ENCODE assay signal across 12 mouse cellular contexts in the genomic region with DNA sequence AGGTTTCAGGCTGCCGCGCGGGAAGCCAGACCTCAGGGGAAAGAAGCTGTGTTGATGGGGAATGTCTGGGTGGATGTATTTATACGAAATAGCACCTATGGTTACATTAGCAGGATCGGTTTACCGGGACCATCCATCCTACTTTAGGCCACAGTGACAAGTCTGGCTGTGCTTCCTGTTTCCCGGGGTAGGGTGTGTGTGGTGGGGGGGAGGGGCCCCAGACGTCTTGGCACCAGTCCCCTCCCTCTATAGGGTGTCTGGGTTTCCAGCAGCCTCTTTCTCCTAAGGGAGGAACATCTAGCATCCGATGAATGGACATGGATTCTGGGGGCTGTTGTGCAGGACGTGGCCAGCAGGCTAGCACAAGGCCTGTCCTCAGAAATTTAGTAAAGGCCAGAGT. TPM values are rescaled to one million over a fixed set of nuclear protein-coding genes. Genes with fewer than 3 reads are reported as not detected.
A peak's percentile ranks its signal among the peaks of the same experiment; 100 is the strongest.
DNase-seq lines count a peak whose midpoint lies in the region; ATAC-seq and TF ChIP-seq lines count a peak whose summit lies in the region.
"Had no signal": no experiment of that assay in that cellular context is flagged by ENCODE, and none has a peak within 500 bp of the region (broad histone marks: within the 10 kb centered on the region; RNA-seq: fewer than 3 reads in every experiment).

No protein-coding gene starts in this region.

- H3K9ac ChIP-seq in kidney, embryonic 16.5 days (replicated peaks; ENCODE audit: low read length): no peak overlapping the region
- H3K9ac ChIP-seq in limb, embryonic 14.5 days (ENCODE audit: low read depth, low read length, severe bottlenecking): 0 out of 2 replicates have a peak overlapping the region, but pooled peaks have one; percentile 12
- no peak overlapping the region for H3K9ac ChIP-seq in forebrain, embryonic 11.5 days (ENCODE audit: low read length)

- no peaks in the 10 kb centered on the region for H3K9me3 ChIP-seq in kidney, embryonic 16.5 days (ENCODE audit: low read length)
- no peaks in the 10 kb centered on the region for H3K9me3 ChIP-seq in limb, embryonic 14.5 days (ENCODE audit: control insufficient read depth, low read length)
- H3K9me3 ChIP-seq in forebrain, embryonic 11.5 days (ENCODE audit: control insufficient read depth, low read length): no peaks in the 10 kb centered on the region

- H3K4me3 ChIP-seq in kidney, embryonic 16.5 days (ENCODE audit: low read length): no peak overlapping the region
- no peak overlapping the region for H3K4me3 ChIP-seq in kidney, adult 2 months (ENCODE audit: insufficient read depth, low read depth, low read length)
- H3K4me3 ChIP-seq in limb, embryonic 14.5 days (replicated peaks; ENCODE audit: low read length): no peak overlapping the region
- no peak overlapping the region for H3K4me3 ChIP-seq in forebrain, embryonic 11.5 days (ENCODE audit: low read depth, low read length)

- DNase-seq in kidney, adult 2 months: no peak
- DNase-seq in MN1 (ENCODE audit: low spot score): peak; percentile 33
- peak; percentile 35 for DNase-seq in embryo, embryonic 9.5 days (ENCODE audit: extremely low spot score)
- no peak for DNase-seq in limb, embryonic 14.5 days (ENCODE audit: low spot score)
- DNase-seq in forebrain, embryonic 11.5 days (ENCODE audit: low spot score): no peak
- no peak for DNase-seq in layer of hippocampus, adult 9-11 months
- DNase-seq: adrenal gland, postnatal 10 days; thymus, postnatal 25 days had no signal

- no peak for TF ChIP-seq CTCF in kidney, adult 2 months (conservative IDR thresholded peaks at IDR 0.05; ENCODE audit: insufficient read depth, insufficient read length, low read depth, low read length)

- no peak for TF ChIP-seq POLR2A in kidney, adult 2 months (IDR thresholded peaks at IDR 0.05; ENCODE audit: low read depth, low read length)
- TF ChIP-seq POLR2A in limb, embryonic 14.5 days (IDR thresholded peaks at IDR 0.05; ENCODE audit: borderline replicate concordance, extremely low read depth, insufficient read depth, insufficient read length): no peak

- no peaks in the 10 kb centered on the region for H3K27me3 ChIP-seq in kidney, embryonic 16.5 days (ENCODE audit: insufficient read depth, low read length)
- H3K27me3 ChIP-seq in kidney, adult 2 months (replicated peaks; ENCODE audit: control insufficient read depth, insufficient read depth, low read length): no peaks in the 10 kb centered on the region
- H3K27me3 ChIP-seq in limb, embryonic 14.5 days (ENCODE audit: control insufficient read depth, insufficient read depth, low read length): no peaks in the 10 kb centered on the region
- no peaks in the 10 kb centered on the region; the same call in 1 of the 2 replicates for H3K27me3 ChIP-seq in forebrain, embryonic 11.5 days (ENCODE audit: control insufficient read depth, insufficient read depth, low read length)
- H3K27me3 ChIP-seq: Patski had no signal

- ATAC-seq in kidney, embryonic 16.5 days (ENCODE audit: low FRiP score, low TSS enrichment): 0 out of 2 replicates have a peak, but pooled peaks have one; percentile 35
- no peak for ATAC-seq in limb, embryonic 14.5 days (ENCODE audit: low FRiP score, low read depth)
- no peak for ATAC-seq in forebrain, embryonic 11.5 days (replicated peaks; ENCODE audit: low FRiP score)
- ATAC-seq: CD4-positive, CD25-positive, alpha-beta regulatory T cell, adult 4 months; hindbrain, embryonic 16.5 days; Patski had no signal

- WGBS in kidney, embryonic 16.5 days: 8% methylated on average over 10 of the region's 10 CpGs
- WGBS in kidney, adult 2 months: 34% methylated on average over 10 of the region's 10 CpGs
- WGBS in limb, embryonic 14.5 days: 10% methylated on average over 10 of the region's 10 CpGs
- WGBS in forebrain, embryonic 11.5 days: 46% methylated on average over 10 of the region's 10 CpGs

- peak overlapping the region; percentile 26; the same call in 1 of the 2 replicates for H3K4me2 ChIP-seq in kidney, embryonic 16.5 days (replicated peaks; ENCODE audit: low read depth, low read length)
- 0 out of 2 replicates have a peak overlapping the region, but pooled peaks have one; percentile 7 for H3K4me2 ChIP-seq in limb, embryonic 14.5 days (replicated peaks; ENCODE audit: low read depth, low read length, severe bottlenecking)
- H3K4me2 ChIP-seq in forebrain, embryonic 11.5 days (ENCODE audit: low read depth, low read length, severe bottlenecking): no peak overlapping the region

- H3K27ac ChIP-seq in kidney, embryonic 16.5 days (ENCODE audit: low read length): no peak overlapping the region
- H3K27ac ChIP-seq in kidney, adult 2 months (ENCODE audit: insufficient read depth, low read depth, low read length): no peak overlapping the region
- H3K27ac ChIP-seq in limb, embryonic 14.5 days (replicated peaks; ENCODE audit: low read depth, low read length): no peak overlapping the region
- no peak overlapping the region for H3K27ac ChIP-seq in forebrain, embryonic 11.5 days (ENCODE audit: low read depth, low read length)

- H3K36me3 ChIP-seq in kidney, embryonic 16.5 days (ENCODE audit: insufficient read depth, low read length): no peaks in the 10 kb centered on the region
- no peaks in the 10 kb centered on the region for H3K36me3 ChIP-seq in kidney, adult 2 months (ENCODE audit: control insufficient read depth, insufficient read depth, low read length)
- H3K36me3 ChIP-seq in limb, embryonic 14.5 days (ENCODE audit: control insufficient read depth, insufficient read depth, low read length): no peaks in the 10 kb centered on the region
- no peaks in the 10 kb centered on the region for H3K36me3 ChIP-seq in forebrain, embryonic 11.5 days (ENCODE audit: control insufficient read depth, insufficient read depth, low read length)

- H3K4me1 ChIP-seq in kidney, embryonic 16.5 days (ENCODE audit: insufficient read depth, low read length): peaks cover 20% of the 10 kb centered on the region
- H3K4me1 ChIP-seq in kidney, adult 2 months (ENCODE audit: control insufficient read depth, insufficient read depth, low read length): no peaks in the 10 kb centered on the region; the same call in 1 of the 2 replicates
- peaks cover 16% of the 10 kb centered on the region for H3K4me1 ChIP-seq in limb, embryonic 14.5 days (ENCODE audit: control insufficient read depth, insufficient read depth, low read length)
- no peaks in the 10 kb centered on the region for H3K4me1 ChIP-seq in forebrain, embryonic 11.5 days (replicated peaks; ENCODE audit: control insufficient read depth, insufficient read depth, low read length)

RNA-seq across cellular contexts. Expression of gene Ptch1, which starts 36.3 kb away (rescaled TPM):
- polyA plus RNA-seq in kidney, embryonic 16.5 days (2015; fragmentation: Nextera tagmentation; extraction: Ambion mirVana): 15.8 and 18.9 TPM in 2 replicates
- polyA plus RNA-seq in kidney, adult 2 months (2012; rRNA removed): 17.5 and 19.6 TPM in 2 replicates
- polyA plus RNA-seq in limb, embryonic 14.5 days (2012; rRNA removed): 45.9 and 67.7 TPM in 2 replicates
- polyA plus RNA-seq in limb, embryonic 14.5 days (2014; fragmentation: Nextera tagmentation; extraction: Ambion mirVana): 31.0 and 36.6 TPM in 2 replicates
- polyA plus RNA-seq in forebrain, embryonic 11.5 days (2014; fragmentation: Nextera tagmentation; extraction: Ambion mirVana): 25.1 and 26.0 TPM in 2 replicates

Comparison
In these comparisons a context has a peak if more than half of its experiments do, and no peak if none do; other contexts are left out.
1. DNase-seq: peak in MN1 (single experiment) and embryo, embryonic 9.5 days (single experiment); none in kidney, adult 2 months (single experiment), limb, embryonic 14.5 days (single experiment), forebrain, embryonic 11.5 days (single experiment) and layer of hippocampus, adult 9-11 months (single experiment).